Mouse (Mus musculus) layer of hippocampus, postnatal 10 days (tissue): Measurements from ENCODE around the gene Zyx. TPM values are rescaled to one million over a fixed set of nuclear protein-coding genes. Genes with fewer than 3 reads are reported as not detected.

ENCODE experiments used
- DNase-seq, 2 experiments: peaks; one replicate each; pipeline ENCODE4 v3.0.0; 2021; ENCODE audit warnings: low spot score in 2 of 2
- total RNA-seq, 2 experiments: library from RNA; stranded (reverse); gene quantifications; 2 replicates each; pipeline ENCODE4 v1.2.3; 2021

Zyx gene
- total RNA-seq, 2 experiments from 2014 or later, result 54.0 to 56.2 TPM

DNA sequence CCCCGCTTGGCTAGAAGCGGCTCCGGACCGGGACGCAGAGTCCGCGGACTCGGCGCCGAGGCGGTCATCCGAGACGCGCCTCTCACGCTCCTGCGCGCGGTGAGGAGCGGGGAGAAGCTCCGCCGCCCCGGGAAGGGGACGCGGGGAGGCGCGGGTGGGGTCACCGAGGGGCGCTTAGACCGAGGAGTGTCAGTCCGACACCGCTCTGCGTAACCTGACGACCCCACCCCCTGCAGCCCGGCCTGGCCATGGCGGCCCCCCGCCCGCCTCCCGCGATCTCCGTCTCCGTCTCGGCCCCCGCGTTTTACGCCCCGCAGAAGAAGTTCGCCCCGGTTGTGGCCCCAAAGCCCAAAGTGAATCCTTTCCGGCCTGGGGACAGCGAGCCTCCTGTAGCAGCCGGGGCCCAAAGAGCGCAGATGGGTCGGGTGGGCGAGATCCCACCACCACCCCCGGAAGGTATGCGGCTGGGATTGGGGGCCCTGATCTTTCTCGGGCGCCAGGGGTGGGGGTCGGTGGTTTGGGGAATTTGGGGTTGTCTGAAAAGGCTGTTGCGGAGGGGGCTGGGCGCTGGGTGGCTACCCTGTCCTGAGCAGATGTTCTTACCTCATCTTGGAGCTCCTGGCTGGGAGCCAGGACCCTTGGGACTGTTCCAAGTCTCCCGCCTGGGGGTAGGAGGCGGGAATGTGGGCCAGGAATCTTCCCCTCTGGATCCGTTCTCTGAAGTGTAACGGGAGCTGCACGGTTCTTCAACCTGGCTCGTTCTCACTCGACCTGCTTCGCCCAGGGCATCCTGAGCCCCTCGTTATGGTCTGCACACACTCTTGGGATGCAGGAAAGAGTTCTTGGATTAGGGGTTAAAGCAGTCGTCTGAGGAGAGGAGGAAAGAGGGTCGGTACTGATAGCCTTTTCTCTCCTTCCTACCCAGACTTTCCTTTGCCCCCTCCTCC is 864 bp downstream of the Zyx start:
- peak; percentile 74 to 79 for DNase-seq

DNA sequence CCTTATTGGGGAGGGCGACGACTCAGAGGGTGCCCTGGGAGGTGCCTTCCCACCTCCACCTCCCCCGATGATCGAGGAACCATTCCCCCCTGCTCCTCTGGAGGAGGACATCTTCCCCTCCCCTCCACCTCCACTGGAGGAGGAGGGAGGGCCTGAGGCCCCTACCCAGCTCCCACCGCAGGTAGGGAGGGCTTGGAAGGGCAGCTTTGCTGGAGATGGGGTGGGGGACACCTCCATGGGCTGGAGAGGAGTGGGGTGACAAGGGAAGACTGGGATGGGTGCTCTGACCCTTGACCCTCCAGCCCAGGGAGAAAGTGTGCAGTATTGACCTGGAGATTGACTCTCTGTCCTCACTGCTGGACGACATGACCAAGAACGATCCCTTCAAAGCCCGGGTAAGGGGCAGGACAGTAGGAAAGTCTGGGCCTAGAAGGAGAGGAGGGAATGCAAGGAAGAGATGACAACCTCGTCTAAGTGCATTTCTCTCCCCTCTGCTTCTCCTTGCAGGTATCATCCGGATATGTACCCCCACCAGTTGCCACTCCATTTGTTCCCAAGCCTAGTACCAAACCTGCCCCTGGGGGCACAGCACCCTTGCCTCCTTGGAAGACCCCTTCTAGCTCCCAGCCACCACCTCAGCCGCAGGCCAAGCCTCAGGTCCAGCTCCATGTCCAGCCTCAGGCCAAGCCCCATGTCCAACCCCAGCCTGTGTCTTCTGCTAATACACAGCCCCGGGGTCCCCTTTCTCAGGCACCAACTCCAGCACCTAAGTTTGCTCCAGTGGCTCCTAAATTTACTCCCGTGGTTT is 1.7 kb downstream of the Zyx start:
- DNase-seq, result no peak

DNA sequence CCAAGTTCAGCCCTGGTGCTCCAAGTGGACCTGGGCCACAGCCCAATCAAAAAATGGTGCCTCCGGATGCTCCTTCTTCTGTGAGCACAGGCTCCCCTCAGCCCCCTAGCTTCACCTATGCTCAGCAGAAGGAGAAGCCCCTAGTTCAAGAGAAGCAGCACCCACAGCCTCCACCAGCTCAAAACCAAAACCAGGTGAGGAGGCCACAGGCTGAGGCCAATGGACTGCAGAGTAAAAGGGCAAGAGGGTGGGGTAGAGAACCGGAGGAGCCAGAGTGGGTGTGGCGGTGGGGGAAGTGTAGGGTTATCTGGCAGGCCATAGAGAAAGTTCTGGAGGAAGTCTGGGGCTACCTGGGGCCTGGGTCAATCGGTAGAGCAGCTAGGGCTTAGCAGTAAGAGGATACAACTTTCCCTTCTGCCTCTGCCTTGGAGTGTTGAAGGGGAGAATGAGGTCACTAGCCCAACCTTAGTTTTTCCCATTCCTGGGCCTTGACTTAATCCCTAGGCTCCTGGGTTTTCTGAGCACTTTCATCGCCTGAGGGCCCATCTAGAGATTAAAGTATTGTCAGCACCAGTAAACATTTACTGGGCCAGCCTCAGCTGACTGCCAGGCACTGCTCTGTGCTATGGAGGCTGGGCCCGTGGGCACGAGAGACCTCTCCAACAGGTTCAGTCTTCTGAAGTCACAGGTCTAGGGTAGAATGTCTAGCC is 2.5 kb downstream of the Zyx start:
- no peak for DNase-seq

DNA sequence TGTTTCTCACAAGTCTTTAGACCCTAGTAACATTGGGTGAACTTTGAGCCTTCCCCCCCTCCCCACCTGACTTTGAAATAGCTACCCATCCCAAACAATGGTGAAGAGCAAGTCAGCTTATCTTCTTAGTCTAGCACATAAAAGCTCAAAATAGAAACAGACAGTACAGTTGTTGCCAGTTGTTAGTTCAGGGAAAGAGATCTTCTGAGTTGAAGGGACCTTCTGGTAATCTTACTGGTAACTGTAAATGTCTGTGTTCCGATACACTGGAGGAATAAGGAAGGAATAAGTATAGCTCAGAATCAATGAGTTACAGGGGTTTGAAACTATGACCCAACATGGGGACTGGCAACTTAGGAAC is 3.0 kb downstream of the Zyx start:
- DNase-seq, result no peak

DNA sequence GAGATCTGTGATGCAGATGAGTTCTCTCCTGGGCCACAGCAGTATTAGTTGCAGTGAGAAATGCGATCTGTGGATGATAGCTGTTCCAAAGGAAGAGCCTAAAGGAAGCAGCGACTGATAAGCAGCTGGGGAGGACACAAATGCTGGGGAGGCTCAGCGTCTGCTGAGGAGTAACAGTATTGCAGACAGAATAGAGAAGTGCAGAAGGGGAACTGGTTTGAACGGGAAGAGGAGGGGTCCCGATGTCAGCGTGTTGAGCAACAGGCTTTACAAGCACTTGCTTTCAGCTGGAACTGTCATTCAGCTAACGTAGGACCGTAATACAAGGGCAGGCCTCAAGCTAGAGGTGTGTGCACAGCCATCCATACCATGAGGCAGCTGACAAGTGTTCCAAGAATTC is 3.8 kb downstream of the Zyx start:
- DNase-seq, result no peak

DNA sequence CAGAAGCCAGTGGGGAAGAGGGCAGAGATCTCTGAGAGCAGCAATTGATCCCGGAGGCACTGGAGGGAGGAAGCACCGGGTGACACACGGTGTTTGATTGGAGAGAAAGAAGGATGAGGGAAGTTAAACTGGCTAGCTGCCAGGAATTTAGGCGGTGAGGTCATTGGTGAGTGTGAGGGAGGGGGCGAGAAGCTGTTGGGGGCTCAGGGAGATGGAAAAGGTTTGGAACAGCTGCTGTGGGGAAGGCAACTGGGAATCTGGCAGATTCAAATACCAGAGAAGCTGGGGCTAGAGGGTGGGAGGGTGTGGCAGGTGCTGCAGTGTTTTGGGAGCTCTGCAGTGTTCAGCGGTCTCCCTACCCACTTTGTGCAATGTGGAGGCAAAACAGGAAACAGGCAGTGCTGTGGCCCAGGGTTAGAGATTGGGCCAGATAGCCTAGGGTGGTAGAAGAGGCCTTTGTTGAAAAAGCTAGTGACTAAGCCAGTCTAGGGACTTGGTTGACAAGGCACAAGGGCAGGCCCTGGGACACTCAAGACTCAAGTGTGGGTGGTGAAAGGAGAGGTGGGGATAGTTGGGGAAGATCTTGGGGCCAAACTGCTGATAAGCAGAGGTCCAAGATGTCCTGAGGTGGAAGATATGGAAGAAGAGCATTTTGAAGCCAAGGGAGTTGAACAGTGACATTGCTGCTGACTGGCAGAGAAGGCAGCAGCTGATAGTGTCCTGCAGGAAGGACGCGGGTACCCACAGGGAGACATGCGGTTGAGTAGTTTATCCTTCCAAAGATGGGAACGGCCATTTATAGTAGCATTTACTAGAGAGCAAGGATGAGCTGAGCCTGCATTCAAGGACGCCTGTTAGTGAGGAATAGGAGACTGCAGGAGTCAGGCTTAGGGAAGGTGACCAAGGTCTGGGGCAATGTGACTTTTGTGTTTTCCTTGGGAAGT is 4.9 kb downstream of the Zyx start:
- peak in 1 of 2 experiments; percentile 42 for DNase-seq

DNA sequence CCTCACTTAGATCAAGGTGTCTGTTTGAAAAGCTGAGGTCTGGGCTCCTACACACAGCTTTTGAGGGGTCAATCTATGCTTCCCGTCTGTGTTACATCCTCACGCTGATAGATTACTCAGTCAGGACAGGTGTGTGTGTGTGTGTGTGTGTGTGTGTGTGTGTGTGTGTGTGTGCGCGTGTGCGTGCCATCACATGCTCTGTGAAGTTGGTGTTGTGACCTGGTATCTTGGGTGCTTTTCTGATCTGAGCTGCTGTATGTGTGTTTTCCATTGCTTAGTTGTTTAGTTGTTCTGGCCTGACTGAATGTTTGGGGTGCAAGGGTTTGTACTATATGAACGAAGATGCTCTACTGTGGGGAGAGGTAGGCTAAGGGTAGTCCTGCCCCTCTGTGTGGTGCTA is 5.9 kb downstream of the Zyx start:
- no peak for DNase-seq

DNA sequence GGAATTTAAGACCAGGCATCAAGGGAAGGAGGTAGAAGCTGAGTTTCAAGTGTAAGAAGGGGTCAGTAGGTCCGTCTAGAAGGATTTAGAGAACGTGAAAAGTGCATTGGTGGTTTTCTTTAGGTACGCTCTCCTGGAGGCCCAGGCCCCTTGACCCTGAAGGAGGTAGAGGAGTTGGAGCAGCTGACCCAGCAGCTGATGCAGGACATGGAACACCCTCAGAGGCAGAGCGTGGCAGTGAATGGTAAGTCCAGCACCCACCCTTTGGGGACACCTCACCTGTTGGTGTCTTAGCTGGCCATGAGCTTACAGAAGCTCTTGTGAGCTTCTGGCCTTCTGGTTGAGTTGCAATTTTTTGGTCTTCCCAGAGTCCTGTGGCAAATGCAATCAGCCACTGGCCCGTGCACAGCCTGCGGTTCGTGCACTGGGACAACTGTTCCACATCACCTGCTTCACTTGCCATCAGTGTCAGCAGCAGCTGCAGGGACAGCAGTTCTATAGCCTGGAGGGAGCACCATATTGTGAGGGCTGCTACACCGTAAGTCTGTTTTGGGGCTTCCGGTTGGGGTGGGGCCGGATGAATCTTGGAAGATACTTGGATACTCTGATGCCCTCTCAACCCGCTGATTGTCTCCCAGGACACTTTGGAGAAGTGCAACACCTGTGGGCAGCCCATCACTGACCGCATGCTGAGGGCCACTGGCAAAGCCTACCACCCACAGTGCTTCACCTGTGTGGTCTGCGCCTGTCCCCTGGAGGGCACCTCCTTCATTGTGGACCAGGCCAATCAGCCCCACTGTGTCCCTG is 6.6 kb downstream of the Zyx start:
- DNase-seq, result no peak

DNA sequence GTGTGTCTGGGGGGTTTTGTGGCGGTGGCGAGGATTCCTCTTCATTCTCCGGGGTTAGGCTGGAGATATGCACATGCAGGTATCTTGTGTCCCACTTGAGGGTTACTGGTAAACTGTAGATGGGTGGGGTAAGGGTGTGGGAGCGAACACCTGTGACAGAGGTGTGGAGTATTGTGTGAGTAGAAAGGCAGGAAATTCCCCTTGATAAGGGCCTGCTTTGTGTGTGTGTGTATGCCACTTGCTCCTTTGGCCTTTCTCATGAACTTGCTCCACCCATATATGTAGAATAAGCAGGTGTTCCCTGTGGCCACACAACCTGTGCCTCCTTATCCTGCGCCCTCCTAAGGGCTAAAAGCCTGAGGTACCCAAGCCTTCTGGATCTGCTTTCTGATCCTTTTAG is 7.5 kb downstream of the Zyx start:
- DNase-seq, result no peak

DNA sequence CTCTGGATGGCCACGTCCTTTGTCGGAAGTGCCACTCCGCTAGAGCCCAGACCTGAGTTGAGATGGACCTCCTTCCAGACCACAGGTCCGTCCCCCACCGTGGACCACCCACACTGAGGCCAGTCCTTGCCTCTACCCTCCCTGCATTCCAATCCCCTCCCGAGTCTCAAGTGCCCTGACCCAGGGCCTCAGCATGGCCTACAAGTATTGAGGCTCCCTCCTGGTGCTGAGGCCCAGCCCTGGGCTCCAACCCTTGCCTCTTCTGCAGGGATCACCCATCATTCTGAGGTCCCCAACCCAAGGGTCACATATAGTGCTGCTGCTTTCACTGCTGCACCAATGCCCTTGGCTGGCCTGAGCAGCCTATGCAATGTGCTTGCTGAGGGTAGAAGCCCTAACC is 8.5 kb downstream of the Zyx start:
- DNase-seq, result no peak

DNA sequence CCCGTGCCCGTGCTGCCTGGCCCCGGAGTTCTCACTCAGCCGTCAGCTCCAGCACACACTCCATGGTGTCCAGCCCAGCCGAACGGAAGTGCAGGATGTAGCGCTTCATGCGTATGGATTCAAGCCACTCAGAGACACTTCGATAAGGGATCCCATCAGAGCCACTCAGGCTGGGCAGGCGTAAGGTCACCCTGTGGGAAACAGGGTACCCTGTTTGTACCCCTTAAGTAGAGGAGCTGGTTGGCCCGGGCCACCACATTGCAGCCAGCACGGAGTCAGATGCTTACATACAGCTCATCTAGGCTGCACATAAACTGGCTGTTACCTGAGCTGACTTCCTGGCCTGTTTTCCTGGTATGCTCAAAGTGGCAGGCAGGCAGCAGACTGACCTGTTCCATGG is 9.5 kb downstream of the Zyx start:
- no peak for DNase-seq

DNA sequence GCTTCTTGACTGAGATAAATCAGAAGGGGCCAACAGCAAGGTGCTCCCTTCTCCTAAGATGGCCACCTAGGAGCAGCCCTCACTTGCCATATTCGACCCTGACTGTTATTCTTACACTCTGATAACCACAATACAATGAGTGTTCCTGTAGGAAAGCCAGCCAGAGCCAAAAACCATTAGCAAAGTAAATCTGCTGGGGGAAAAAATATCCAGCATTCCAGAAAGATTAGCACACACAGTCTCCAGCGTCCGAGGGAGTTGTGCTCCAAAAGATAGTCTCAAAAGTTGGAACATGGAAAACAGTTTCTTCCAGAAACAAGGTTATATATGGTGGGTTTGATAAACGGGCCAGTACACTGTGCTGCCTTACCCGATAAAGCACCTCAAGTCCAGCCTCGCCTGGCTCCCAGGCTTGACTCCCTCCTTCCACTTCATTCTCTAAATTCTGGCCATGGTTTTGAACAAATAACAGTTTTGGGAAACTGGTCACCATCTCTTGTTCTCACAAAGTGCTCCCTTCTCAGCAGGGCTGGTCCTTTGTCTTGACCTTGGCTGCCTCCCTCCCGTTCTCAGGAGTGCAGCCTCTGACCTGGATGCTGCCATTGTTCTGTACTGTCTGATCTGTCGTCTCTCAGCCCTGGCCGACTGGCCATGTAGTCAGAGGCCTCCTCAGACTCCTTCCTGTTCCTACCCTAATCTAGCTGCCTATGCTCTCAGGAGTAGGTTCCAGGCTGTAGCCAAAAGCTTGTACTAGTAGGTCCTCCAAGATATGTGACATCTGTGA is 10.1 kb downstream of the Zyx start:
- DNase-seq, result no peak

DNA sequence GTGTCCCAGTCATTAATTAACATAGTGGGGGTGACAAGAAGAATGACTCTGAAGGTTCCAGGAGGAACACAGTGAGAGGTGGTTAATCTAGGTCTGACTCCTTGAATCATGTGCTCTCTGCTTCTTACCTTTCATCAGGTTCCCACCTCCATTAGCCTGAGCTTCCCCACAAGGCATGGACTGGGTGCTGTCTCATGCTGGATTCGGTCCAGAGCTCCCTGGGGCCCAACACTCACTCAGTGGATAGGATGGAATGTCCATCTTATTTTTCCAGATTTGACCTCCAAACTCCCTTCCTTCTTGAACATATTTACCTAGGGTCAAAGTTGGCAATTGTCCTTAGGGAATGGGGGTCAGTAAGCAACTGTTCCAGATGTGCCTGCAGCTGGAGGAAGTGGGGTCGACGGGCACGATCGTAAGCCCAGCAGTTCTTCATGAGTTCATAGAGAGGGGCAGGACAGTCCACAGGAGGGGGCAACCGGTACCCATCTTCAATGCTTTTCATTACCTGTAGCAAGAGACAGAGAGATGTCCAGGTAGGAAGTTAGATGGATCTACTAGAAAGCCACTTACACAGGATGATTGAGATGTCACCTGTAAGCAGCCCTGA is 10.9 kb downstream of the Zyx start:
- DNase-seq, result no peak

DNA sequence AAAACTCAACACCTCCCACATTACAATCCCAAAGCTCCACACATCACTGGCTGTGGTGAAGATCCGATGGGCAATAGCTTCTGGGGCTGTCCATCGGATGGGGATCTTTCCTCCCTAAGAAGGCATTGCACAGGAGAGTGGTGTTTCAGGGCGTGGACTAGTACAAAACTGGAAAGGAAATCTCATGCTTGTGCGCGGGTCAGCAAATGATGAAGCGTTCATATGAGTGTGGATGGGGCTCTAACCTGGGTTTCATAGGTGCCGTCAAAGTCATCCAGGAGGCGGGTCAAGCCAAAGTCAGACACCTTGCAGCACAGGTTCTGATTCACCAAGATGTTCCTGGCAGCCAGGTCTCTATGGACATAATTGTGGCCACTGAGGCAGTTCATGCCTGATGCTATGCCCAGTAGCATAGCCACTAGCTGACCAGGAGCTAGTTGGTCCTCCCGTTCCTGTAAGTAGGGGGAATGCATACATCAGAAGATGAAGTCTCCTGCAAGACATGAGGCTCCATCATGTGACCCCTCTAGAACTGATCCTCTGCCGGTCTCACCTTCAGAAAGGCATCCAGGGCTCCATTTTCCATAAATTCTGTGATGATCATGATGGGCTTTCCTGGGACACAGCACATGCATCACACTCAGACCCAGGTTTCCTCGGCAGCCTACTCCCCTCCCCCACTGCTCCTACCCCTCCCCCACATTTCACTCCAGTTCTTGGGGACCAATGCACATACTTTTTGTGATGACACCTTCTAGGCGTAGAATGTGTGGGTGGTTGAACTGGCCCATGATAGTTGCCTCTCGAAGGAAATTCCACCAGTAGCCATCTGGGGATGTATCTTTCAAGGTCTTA is 11.8 kb downstream of the Zyx start:
- DNase-seq, result no peak

DNA sequence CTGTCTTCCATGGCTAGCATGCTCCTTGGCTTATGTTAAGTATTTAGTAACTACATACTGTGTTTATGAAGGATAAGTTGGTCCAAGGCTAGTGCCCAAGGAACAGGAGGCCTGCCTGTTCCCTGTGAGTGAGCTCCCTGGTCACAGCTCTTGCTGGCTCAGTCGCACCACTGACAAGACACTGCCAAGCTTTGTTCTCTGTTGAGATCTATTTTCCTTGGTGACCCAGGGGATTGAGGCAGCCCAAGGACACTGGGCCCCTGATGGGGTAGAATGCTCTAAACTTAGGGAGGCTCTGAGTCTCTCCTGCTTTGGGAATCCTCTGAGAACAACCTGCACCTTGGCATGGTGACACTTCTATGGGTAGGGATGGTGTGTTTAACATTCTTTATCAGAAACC is 12.6 kb downstream of the Zyx start:
- DNase-seq, result no peak

DNA sequence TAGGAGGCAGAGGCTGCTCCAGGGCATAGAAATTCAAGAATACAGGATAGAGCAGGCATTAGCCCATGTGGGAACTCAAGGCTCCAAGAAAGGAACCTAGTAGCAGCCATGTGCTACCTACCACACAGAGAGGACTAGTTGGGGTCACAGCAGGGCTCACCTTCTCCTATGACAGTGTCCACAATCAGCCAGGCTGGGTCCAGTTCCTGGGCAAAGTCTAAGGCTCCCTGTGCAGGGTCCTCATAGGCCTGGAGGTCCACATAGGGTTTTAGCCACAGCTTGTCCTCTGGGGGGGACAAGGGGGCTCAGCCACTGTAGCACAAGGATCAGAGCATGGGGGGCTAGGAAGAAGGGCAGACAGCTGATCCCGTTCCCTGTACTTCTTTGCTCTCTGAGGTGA is 13.1 kb downstream of the Zyx start:
- no peak for DNase-seq

DNA sequence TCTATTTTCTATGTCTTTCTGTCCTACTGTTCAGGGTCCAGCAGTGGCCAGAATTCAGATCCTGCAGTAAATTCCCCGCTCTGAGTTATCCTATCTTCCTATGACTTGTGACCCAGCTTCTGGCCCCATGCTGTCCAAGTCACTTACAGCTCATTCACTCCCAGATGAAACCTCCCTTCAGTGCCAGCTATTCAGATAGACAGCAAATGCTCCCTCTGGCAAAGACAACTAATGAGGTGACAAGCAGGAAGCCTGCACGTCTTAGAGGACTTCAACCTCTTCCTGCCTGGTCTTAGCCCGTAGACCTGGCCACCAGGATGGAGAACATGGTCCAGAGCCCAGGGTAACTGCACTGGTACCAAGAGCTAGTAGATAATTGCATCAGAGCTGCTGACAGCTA is 13.5 kb downstream of the Zyx start:
- no peak for DNase-seq

DNA sequence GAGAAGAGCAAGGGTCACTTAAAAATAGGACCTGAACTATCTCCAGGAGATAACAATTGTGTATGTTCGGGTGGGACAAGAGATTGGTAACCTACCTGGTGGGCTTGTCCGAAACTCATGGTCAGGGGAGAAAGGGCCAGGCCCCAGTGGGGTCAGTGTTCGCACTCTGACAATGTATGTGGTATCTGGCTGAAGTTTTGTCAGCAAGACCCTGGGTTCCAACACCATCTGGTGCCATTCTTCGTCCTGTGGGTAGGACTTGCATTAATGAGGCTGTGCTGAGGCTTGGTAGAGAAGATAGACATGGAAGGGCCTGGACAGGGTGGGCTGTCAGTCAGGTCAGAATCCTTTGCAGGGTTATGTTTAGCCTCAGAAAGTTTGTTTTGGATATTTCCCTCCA is 14.6 kb downstream of the Zyx start:
- no peak for DNase-seq
